Mouse (Mus musculus): ENCODE measurements around the gene Tsen54. TPM values are rescaled to one million over a fixed set of nuclear protein-coding genes. Genes with fewer than 3 reads are reported as not detected.

Gene Tsen54
- polyA plus RNA-seq, 1 experiment from 2014 or later, result 20.5 TPM

- Histone ChIP-seq H3K4me1 (ENCODE audit: control insufficient read depth, insufficient read depth, low read length) (peaks cover 21% of the 10 kb centered on the region), H3K9me3 (ENCODE audit: control insufficient read depth, low read length) (no peaks in the 10 kb centered on the region), H3K27ac (replicated peaks; ENCODE audit: low read depth, low read length) (no peak overlapping the region), H3K36me3 (ENCODE audit: control insufficient read depth, insufficient read depth, low read length) (peaks cover 50% of the 10 kb centered on the region), H3K4me3 (replicated peaks; ENCODE audit: low read depth, low read length) (no peak overlapping the region), H3K9ac (replicated peaks; ENCODE audit: low read length) (no peak overlapping the region), H3K4me2 (ENCODE audit: low read length) (no peak overlapping the region), H3K27me3 (ENCODE audit: control insufficient read depth, insufficient read depth, low read length) (peaks cover 16% of the 10 kb centered on the region)
- WGBS, result 88% methylated on average over 16 of the region's 16 CpGs
- ATAC-seq (ENCODE audit: low FRiP score, low TSS enrichment) (no peak), DNase-seq (no peak)
Measured at GRCm38 (mm10) chr11:115819915-115820623, 5.5 kb downstream of the Tsen54 start.

- Histone ChIP-seq H3K9ac (replicated peaks; ENCODE audit: low read length) (no peak overlapping the region), H3K9me3 (ENCODE audit: control insufficient read depth, low read length) (no peaks in the 10 kb centered on the region), H3K4me2 (ENCODE audit: low read length) (no peak overlapping the region), H3K27ac (replicated peaks; ENCODE audit: low read depth, low read length) (no peak overlapping the region), H3K4me3 (replicated peaks; ENCODE audit: low read depth, low read length) (no peak overlapping the region), H3K36me3 (ENCODE audit: control insufficient read depth, insufficient read depth, low read length) (peaks cover 50% of the 10 kb centered on the region), H3K27me3 (ENCODE audit: control insufficient read depth, insufficient read depth, low read length) (peaks cover 25% of the 10 kb centered on the region), H3K4me1 (ENCODE audit: control insufficient read depth, insufficient read depth, low read length) (peaks cover 12% of the 10 kb centered on the region)
- DNase-seq (no peak), ATAC-seq (ENCODE audit: low FRiP score, low TSS enrichment) (no peak)
- 83% methylated on average over 4 of the region's 4 CpGs for WGBS
Measured at GRCm38 (mm10) chr11:115821001-115821400, 6.5 kb downstream of the Tsen54 start.

- no peaks in the 10 kb centered on the region for H3K9me3 ChIP-seq (ENCODE audit: control insufficient read depth, low read length)
- peak; percentile 86 for ATAC-seq (ENCODE audit: low FRiP score, low TSS enrichment)
- under 1% methylated on average over 87 of the region's 87 CpGs for WGBS
Measured at GRCm38 (mm10) chr11:115823774-115824740, 9.5 kb downstream of the Tsen54 start, which contains the start of gene Llgl2. Gene Llgl2, plus strand, starts transcription at chr11:115824049.

GRCm38 (mm10) chr11:115824813-115825212, 10.3 kb downstream of the Tsen54 start:
- peaks cover 26% of the 10 kb centered on the region for H3K27me3 ChIP-seq (ENCODE audit: control insufficient read depth, insufficient read depth, low read length)
- H3K4me1 ChIP-seq (ENCODE audit: control insufficient read depth, insufficient read depth, low read length), result peaks cover 11% of the 10 kb centered on the region
- H3K4me3 ChIP-seq (replicated peaks; ENCODE audit: low read depth, low read length), result no peak overlapping the region; the same call in 1 of the 2 replicates
- peaks cover 32% of the 10 kb centered on the region for H3K36me3 ChIP-seq (ENCODE audit: control insufficient read depth, insufficient read depth, low read length)
- 17% methylated on average over 11 of the region's 11 CpGs for WGBS
- peak overlapping the region; percentile 93; the same call in 1 of the 2 replicates for H3K4me2 ChIP-seq (ENCODE audit: low read length)
- ATAC-seq (ENCODE audit: low FRiP score, low TSS enrichment) (no peak), DNase-seq (no peak)
- no peak overlapping the region for H3K27ac ChIP-seq (replicated peaks; ENCODE audit: low read depth, low read length)
- no peaks in the 10 kb centered on the region for H3K9me3 ChIP-seq (ENCODE audit: control insufficient read depth, low read length)
- no peak overlapping the region for H3K9ac ChIP-seq (replicated peaks; ENCODE audit: low read length)

More at GRCm38 (mm10) chr11:115823774-115824740, 9.5 kb downstream of the Tsen54 start, which contains the start of gene Llgl2:
- H3K4me1 ChIP-seq (ENCODE audit: control insufficient read depth, insufficient read depth, low read length), result peaks cover 11% of the 10 kb centered on the region
- peak within 1 kb of the TSS; percentile 93 for H3K4me2 ChIP-seq (ENCODE audit: low read length)
- H3K9ac ChIP-seq (replicated peaks; ENCODE audit: low read length), result peak within 1 kb of the TSS; percentile 36
- H3K4me3 ChIP-seq (replicated peaks; ENCODE audit: low read depth, low read length), result peak within 1 kb of the TSS; percentile 48
- peaks cover 26% of the 10 kb centered on the region for H3K27me3 ChIP-seq (ENCODE audit: control insufficient read depth, insufficient read depth, low read length)
- peak; percentile 88 for DNase-seq
- no peak within 1 kb of the TSS for H3K27ac ChIP-seq (replicated peaks; ENCODE audit: low read depth, low read length)
- H3K36me3 ChIP-seq (ENCODE audit: control insufficient read depth, insufficient read depth, low read length), result peaks cover 34% of the 10 kb centered on the region

- Histone ChIP-seq H3K27ac (replicated peaks; ENCODE audit: low read depth, low read length) (no peak overlapping the region), H3K9ac (replicated peaks; ENCODE audit: low read length) (no peak overlapping the region), H3K9me3 (ENCODE audit: control insufficient read depth, low read length) (no peaks in the 10 kb centered on the region), H3K4me3 (replicated peaks; ENCODE audit: low read depth, low read length) (no peak overlapping the region), H3K4me1 (ENCODE audit: control insufficient read depth, insufficient read depth, low read length) (peaks cover 11% of the 10 kb centered on the region), H3K27me3 (ENCODE audit: control insufficient read depth, insufficient read depth, low read length) (peaks cover 35% of the 10 kb centered on the region), H3K4me2 (ENCODE audit: low read length) (no peak overlapping the region), H3K36me3 (ENCODE audit: control insufficient read depth, insufficient read depth, low read length) (peaks cover 15% of the 10 kb centered on the region)
- DNase-seq (no peak), ATAC-seq (ENCODE audit: low FRiP score, low TSS enrichment) (no peak)
- 42% methylated on average over 5 of the region's 5 CpGs for WGBS
Measured at GRCm38 (mm10) chr11:115826487-115826886, 12.0 kb downstream of the Tsen54 start.

GRCm38 (mm10) chr11:115827624-115828023, 13.1 kb downstream of the Tsen54 start:
- H3K4me3 ChIP-seq (replicated peaks; ENCODE audit: low read depth, low read length), result no peak overlapping the region
- no peak overlapping the region for H3K4me2 ChIP-seq (ENCODE audit: low read length)
- peaks cover 4% of the 10 kb centered on the region for H3K36me3 ChIP-seq (ENCODE audit: control insufficient read depth, insufficient read depth, low read length)
- H3K9me3 ChIP-seq (ENCODE audit: control insufficient read depth, low read length), result no peaks in the 10 kb centered on the region
- H3K9ac ChIP-seq (replicated peaks; ENCODE audit: low read length), result no peak overlapping the region
- DNase-seq (no peak), ATAC-seq (ENCODE audit: low FRiP score, low TSS enrichment) (no peak)
- 90% methylated on average over 6 of the region's 6 CpGs for WGBS
- peaks cover 38% of the 10 kb centered on the region for H3K27me3 ChIP-seq (ENCODE audit: control insufficient read depth, insufficient read depth, low read length)
- H3K4me1 ChIP-seq (ENCODE audit: control insufficient read depth, insufficient read depth, low read length), result peaks cover 11% of the 10 kb centered on the region
- no peak overlapping the region for H3K27ac ChIP-seq (replicated peaks; ENCODE audit: low read depth, low read length)

- peaks cover 5% of the 10 kb centered on the region for H3K4me1 ChIP-seq (ENCODE audit: control insufficient read depth, insufficient read depth, low read length)
- no peak overlapping the region for H3K9ac ChIP-seq (replicated peaks; ENCODE audit: low read length)
- no peak overlapping the region for H3K27ac ChIP-seq (replicated peaks; ENCODE audit: low read depth, low read length)
- no peak overlapping the region for H3K4me2 ChIP-seq (ENCODE audit: low read length)
- H3K36me3 ChIP-seq (ENCODE audit: control insufficient read depth, insufficient read depth, low read length), result no peaks in the 10 kb centered on the region
- H3K4me3 ChIP-seq (replicated peaks; ENCODE audit: low read depth, low read length), result no peak overlapping the region
- no peaks in the 10 kb centered on the region for H3K9me3 ChIP-seq (ENCODE audit: control insufficient read depth, low read length)
- H3K27me3 ChIP-seq (ENCODE audit: control insufficient read depth, insufficient read depth, low read length), result peaks cover 33% of the 10 kb centered on the region
- no peak for ATAC-seq (ENCODE audit: low FRiP score, low TSS enrichment)
- 76% methylated on average over 4 of the region's 4 CpGs for whole genome bisulfite sequencing
- DNase-seq, result no peak
Measured at GRCm38 (mm10) chr11:115829036-115829435, 14.5 kb downstream of the Tsen54 start.

GRCm38 (mm10) chr11:115830550-115831325, 16.2 kb downstream of the Tsen54 start:
- Histone ChIP-seq H3K9ac (replicated peaks; ENCODE audit: low read length) (no peak overlapping the region), H3K9me3 (ENCODE audit: control insufficient read depth, low read length) (no peaks in the 10 kb centered on the region), H3K4me2 (ENCODE audit: low read length) (no peak overlapping the region), H3K4me3 (replicated peaks; ENCODE audit: low read depth, low read length) (no peak overlapping the region), H3K36me3 (ENCODE audit: control insufficient read depth, insufficient read depth, low read length) (no peaks in the 10 kb centered on the region), H3K27me3 (ENCODE audit: control insufficient read depth, insufficient read depth, low read length) (peaks cover 16% of the 10 kb centered on the region; the same call in 1 of the 2 replicates), H3K27ac (replicated peaks; ENCODE audit: low read depth, low read length) (no peak overlapping the region), H3K4me1 (ENCODE audit: control insufficient read depth, insufficient read depth, low read length) (no peaks in the 10 kb centered on the region)
- ATAC-seq (ENCODE audit: low FRiP score, low TSS enrichment) (no peak), DNase-seq (no peak)
- 17% methylated on average over 25 of the region's 25 CpGs for WGBS

Measured in midbrain, embryonic 14.5 days (tissue).